Mouse (Mus musculus) cerebellum, adult 18-20 months (tissue): Measurements from ENCODE around the gene Golgb1.
A peak's percentile ranks its signal among the peaks of the same experiment; 100 is the strongest.
"Not testable (repeated sequence)": the region's sequence is repeated elsewhere in the genome, so short reads cannot be mapped to it uniquely, and the experiment has no call there.

Experiments
- DNase-seq, 2 experiments: peaks; one replicate each; pipeline ENCODE4 v3.0.0; 2021

Gene Golgb1

GRCm38 (mm10) chr16:36874583-36875275, at the start of gene Golgb1, which contains the start of gene Eaf2:
Gene Golgb1, plus strand, starts transcription at chr16:36875140.
Gene Eaf2, minus strand, starts transcription at chr16:36875003.
- peak; percentile 92 to 99 for DNase-seq

- no peak for DNase-seq
These were observed 47.3 kb upstream of the Golgb1 start for GRCm38 (mm10) chr16:36827611-36828053.

GRCm38 (mm10) chr16:36828054-36828786, 46.7 kb upstream of the Golgb1 start, which contains the start of gene Iqcb1:
Gene Iqcb1, plus strand, starts transcription at chr16:36828385.
- DNase-seq, result peak; percentile 86 to 87

GRCm38 (mm10) chr16:36828820-36829219, 46.1 kb upstream of the Golgb1 start:
- DNase-seq, result no peak

GRCm38 (mm10) chr16:36846894-36847293, 28.0 kb upstream of the Golgb1 start:
- not testable (repeated sequence) for DNase-seq

- no peak for DNase-seq
These were observed 23.7 kb upstream of the Golgb1 start for GRCm38 (mm10) chr16:36851202-36851601.

GRCm38 (mm10) chr16:36863585-36863984, 11.4 kb upstream of the Golgb1 start:
- DNase-seq, result no peak

- no peak for DNase-seq
These were observed 5.5 kb upstream of the Golgb1 start for GRCm38 (mm10) chr16:36869442-36869841.

- peak in 1 of 2 experiments; percentile 65 for DNase-seq
These were observed 424 bp downstream of the Golgb1 start for GRCm38 (mm10) chr16:36875276-36875851.

GRCm38 (mm10) chr16:36877316-36877715, 2.4 kb downstream of the Golgb1 start:
- no peak for DNase-seq

GRCm38 (mm10) chr16:36882737-36883343, 7.9 kb downstream of the Golgb1 start:
- peak; percentile 55 to 62 for DNase-seq

- no peak for DNase-seq
These were observed 9.9 kb downstream of the Golgb1 start for GRCm38 (mm10) chr16:36884881-36885280.

- no peak for DNase-seq
These were observed 11.0 kb downstream of the Golgb1 start for GRCm38 (mm10) chr16:36885912-36886311.

- no peak for DNase-seq
These were observed 12.6 kb downstream of the Golgb1 start for GRCm38 (mm10) chr16:36887546-36887945.

GRCm38 (mm10) chr16:36890559-36890958, 15.6 kb downstream of the Golgb1 start:
- no peak for DNase-seq

- DNase-seq, result no peak
These were observed 16.5 kb downstream of the Golgb1 start for GRCm38 (mm10) chr16:36891415-36891814.

GRCm38 (mm10) chr16:36893317-36893716, 18.4 kb downstream of the Golgb1 start:
- no peak for DNase-seq

GRCm38 (mm10) chr16:36896712-36897111, 21.8 kb downstream of the Golgb1 start:
- no peak for DNase-seq

- DNase-seq, result no peak
These were observed 28.2 kb downstream of the Golgb1 start for GRCm38 (mm10) chr16:36903156-36903555.

GRCm38 (mm10) chr16:36911909-36912308, 37.0 kb downstream of the Golgb1 start:
- DNase-seq, result no peak

GRCm38 (mm10) chr16:36912311-36912710, 37.4 kb downstream of the Golgb1 start:
- no peak for DNase-seq

- no peak for DNase-seq
These were observed 39.3 kb downstream of the Golgb1 start for GRCm38 (mm10) chr16:36914195-36914594.

- no peak for DNase-seq
These were observed 43.6 kb downstream of the Golgb1 start for GRCm38 (mm10) chr16:36918505-36918904.
